Mouse (Mus musculus): ENCODE data around the gene Olfr1151.

The Olfr1151 gene

DNA sequence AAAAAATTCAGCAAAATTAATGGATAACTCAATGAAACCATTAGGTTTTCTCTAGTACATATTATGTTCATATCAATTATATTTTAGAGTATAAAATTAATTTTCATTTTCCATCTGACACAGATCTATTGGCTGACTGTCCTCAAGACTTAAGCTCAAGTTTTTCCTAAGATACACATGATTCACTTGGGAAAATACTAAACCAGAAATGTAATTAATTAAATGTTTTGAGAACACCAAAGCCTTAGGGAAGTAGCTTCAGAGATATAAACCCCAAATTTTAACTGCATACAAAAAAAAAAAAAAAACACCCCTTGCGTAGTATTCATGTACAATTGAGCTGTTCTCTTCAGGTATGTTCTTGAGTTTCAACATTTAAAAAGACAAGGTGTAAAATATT is at the start of gene Olfr1151:
Olfr1151 (plus strand) TSS at position 301 of the 400 bp plus-strand sequence.
- no peak for DNase-seq

GRCm38 (mm10) chr2:87809522-87809921 is 46.1 kb upstream of the Olfr1151 start, which contains the start of gene Olfr1145:
Olfr1145 (plus strand) TSS chr2:87809822.
- no peak for DNase-seq

DNA sequence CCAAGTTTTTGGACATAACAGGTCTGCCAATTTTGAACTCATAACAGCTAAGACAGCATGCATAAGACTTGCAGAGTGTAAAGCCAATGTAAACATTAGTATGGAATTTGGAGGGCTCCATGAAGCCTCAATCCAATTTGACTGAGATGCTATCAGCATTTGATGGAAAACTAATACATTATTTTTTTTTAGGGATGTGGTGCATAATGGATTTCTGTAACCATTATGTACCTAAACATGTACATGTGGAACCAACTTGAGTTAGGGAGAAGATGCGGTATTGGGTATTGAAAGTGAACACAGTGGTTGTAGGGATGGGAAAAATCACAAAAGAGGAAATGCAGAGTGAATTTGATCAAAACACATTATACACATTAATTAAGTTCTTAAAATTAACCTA is 25.4 kb upstream of the Olfr1151 start, which contains the start of gene Olfr1148:
Olfr1148 (plus strand) TSS at position 301 of the 400 bp plus-strand sequence.
- DNase-seq = no peak

GRCm38 (mm10) chr2:87843693-87844092 is 12.0 kb upstream of the Olfr1151 start, which contains the start of gene Olfr1150-ps1:
Olfr1150-ps1 (plus strand) TSS chr2:87843993.
- no peak for DNase-seq

GRCm38 (mm10) chr2:87866192-87866591 is 10.5 kb downstream of the Olfr1151 start, which contains the start of gene Olfr1152:
Olfr1152 (plus strand) TSS chr2:87866492.
- no peak for DNase-seq

DNA sequence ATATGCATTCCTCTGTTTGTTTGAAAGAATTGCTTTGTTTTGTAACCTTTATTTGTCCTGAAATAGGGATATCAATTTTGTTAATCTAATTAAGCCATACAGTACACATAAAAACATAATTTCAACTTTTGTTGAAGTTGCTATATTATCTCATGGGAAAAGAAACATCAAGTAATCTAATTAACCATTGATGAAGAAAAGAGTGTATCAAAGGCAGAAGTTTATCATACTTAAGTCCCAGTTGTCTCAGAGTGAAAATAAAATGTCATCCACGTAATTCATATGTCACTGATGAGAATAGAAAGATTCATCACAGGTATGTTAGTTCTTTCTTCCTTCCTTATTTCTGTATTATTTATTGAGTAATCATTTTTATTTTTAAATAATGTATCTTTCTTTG is 39.0 kb downstream of the Olfr1151 start, which contains the start of gene Olfr1153:
Olfr1153 (plus strand) TSS at position 301 of the 400 bp plus-strand sequence.
- no peak for DNase-seq

DNA sequence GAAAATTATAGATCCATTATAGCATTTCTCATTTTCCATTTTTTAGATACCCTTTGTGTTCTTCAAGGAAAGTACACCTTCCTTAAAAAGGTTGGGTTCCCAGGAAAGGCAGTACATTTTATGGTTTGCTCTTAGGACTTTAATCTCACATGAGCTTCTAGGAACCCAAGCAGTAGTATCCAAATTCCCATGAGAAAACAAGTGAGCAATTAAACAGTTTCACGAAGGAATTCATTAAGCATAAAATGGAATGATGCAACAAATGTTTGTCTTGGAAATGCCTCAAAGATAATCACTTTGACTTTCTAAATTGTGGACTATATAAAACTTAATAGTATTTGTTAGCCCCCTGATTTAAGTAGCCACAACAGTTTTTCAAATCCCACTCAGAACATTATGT is 49.4 kb downstream of the Olfr1151 start, which contains the start of gene Olfr1154:
Olfr1154 (minus strand) TSS at position 101 of the 400 bp plus-strand sequence.
- no peak for DNase-seq
